In the genomic region with DNA sequence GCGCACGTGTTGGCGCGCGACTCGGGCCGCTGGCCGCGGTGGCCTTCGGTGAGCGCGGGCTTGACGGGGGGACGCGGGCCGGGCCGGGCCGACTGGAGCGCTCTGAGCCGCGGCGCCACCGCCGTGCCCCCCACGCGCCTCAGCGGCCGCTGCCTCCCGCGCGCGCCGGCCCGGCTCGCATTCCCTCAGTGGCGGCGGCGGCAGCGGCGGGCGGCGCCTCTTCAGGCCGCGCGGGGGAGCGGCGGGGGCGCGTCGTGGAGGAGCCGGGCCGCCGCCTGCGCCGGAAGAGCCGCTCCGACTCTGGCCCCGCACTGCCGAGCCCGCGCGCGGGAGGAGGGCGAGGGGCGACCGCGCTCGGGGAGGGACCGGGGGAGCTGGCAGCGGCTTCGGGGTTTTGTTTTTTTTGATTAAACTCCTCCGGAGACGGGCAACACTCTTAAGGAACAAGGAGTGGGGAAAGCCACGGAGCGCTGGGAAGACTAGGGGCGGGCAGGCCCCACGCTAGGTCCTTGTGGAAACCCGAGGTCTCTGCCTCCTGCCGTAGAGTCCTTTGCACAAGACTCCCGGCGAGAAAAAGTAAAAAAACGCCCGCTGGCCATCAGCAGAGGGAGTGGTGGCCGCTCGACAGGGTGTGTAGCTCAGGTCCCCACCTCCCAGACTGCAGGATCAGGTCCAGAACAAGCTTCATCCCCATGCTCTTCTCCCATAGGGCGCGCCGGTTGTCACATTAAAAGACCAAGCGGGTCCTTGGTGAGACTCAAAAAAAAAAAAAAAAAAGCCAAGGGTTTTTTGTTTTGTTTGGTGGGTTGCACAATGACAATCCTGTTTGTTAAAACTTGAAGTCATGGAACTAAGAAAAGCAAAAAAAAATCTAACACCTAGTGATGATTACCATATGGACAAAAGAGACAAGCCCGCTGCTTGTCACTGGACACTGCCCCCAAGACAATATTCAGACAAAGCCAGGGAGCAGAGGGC, we compare ENCODE assay signal across 8 mouse cellular contexts. TPM values are rescaled to one million over a fixed set of nuclear protein-coding genes. Genes with fewer than 3 reads are reported as not detected.
A peak's percentile ranks its signal among the peaks of the same experiment; 100 is the strongest.
DNase-seq lines count a peak whose midpoint lies in the region; ATAC-seq lines count a peak whose summit lies in the region.

A gene (minus strand): TSS at position 147 of the 978 bp plus-strand sequence.

- H3K27ac ChIP-seq in forebrain, embryonic 10.5 days = peak within 1 kb of the TSS; percentile 90

- peaks cover 32% of the 10 kb centered on the region for H3K36me3 ChIP-seq in forebrain, embryonic 10.5 days (replicated peaks)

- H3K9me3 ChIP-seq in forebrain, embryonic 10.5 days = no peaks in the 10 kb centered on the region

- H3K4me1 ChIP-seq in forebrain, embryonic 10.5 days = peaks cover 37% of the 10 kb centered on the region

- no peak for DNase-seq in layer of hippocampus, adult 18-20 months (ENCODE audit: low spot score in 2 of 2)
- no peak for DNase-seq in layer of hippocampus, adult 9-10 months (ENCODE audit: low spot score)
- DNase-seq in adrenal gland, postnatal 4 days (ENCODE audit: low spot score in 2 of 2) = peak in 1 of 2 experiments; percentile 28
- DNase-seq in forebrain, embryonic 10.5 days (ENCODE audit: extremely low spot score, low spot score) = peak; percentile 46
- peak; percentile 72 to 79 for DNase-seq in heart, postnatal 14 days
- DNase-seq in left cerebral cortex, postnatal 10 days (ENCODE audit: extremely low spot score in 1 of 2, low spot score in 2 of 2) = peak in 1 of 2 experiments; percentile 77
- DNase-seq in spleen, postnatal 10 days (ENCODE audit: low spot score in 2 of 2) = peak; percentile 37 to 67

- H3K27me3 ChIP-seq in forebrain, embryonic 10.5 days (ENCODE audit: poor library complexity, severe bottlenecking) = peaks cover 21% of the 10 kb centered on the region

- ATAC-seq in megakaryocyte, adult 5-6 weeks (ENCODE audit: poor library complexity, severe bottlenecking) = peak; percentile 62

- WGBS in forebrain, embryonic 10.5 days = under 1% methylated on average over 88 of the region's 90 CpGs

- H3K4me3 ChIP-seq in forebrain, embryonic 10.5 days = peak within 1 kb of the TSS; percentile 75

- intact Hi-C loops in heart, postnatal 14 days (cut with DNase I) = loop anchor here (2.0 to 5.0 kb wide), 4 partner anchors 37 to 133 kb away; a partner anchor contains a TSS
- intact Hi-C loops in left cerebral cortex, postnatal 10 days (cut with DNase I) = loop anchor here (2.0 to 5.0 kb wide), 3 partner anchors 63 to 133 kb away; a partner anchor contains a TSS

RNA-seq across cellular contexts. Expression of the gene that starts here (rescaled TPM):
- 100 to 1,000 TPM; 315 to 325 TPM for total RNA-seq in layer of hippocampus, adult 18-20 months (2021)
- total RNA-seq in adrenal gland, postnatal 4 days (2021) = 10 to 100 TPM; 51.2 to 56.3 TPM
- 2.1 and 3.0 TPM in 2 replicates for polyA plus RNA-seq in forebrain, embryonic 10.5 days (2016; fragmentation: Nextera tagmentation; extraction: Ambion mirVana)
- total RNA-seq in heart, postnatal 14 days (2021) = 10 to 100 TPM; 47.9 to 52.4 TPM
- 100 to 1,000 TPM; 149 to 170 TPM for total RNA-seq in left cerebral cortex, postnatal 10 days (2021)
- total RNA-seq in megakaryocyte, adult 5-6 weeks (2015) = 3.3 and 3.5 TPM in 2 replicates
- 1.2 and 7.6 TPM in 2 replicates for total RNA-seq in megakaryocyte, adult 5-6 weeks (2017)

Comparison
In these comparisons a context has a peak if more than half of its experiments do, and no peak if none do; other contexts are left out.
1. RNA of the gene that starts here (total RNA-seq): 315 to 325 TPM in layer of hippocampus, adult 18-20 months, 149 to 170 TPM in left cerebral cortex, postnatal 10 days, 51.2 to 56.3 TPM in adrenal gland, postnatal 4 days and 47.9 to 52.4 TPM in heart, postnatal 14 days; 1.2 to 7.6 TPM in megakaryocyte, adult 5-6 weeks; every median in the first group is over 4 times any median in the second.
2. DNase-seq: peak in forebrain, embryonic 10.5 days (single experiment), heart, postnatal 14 days (2 of 2) and spleen, postnatal 10 days (2 of 2); none in layer of hippocampus, adult 18-20 months (0 of 2) and layer of hippocampus, adult 9-10 months (single experiment).